Mouse (Mus musculus) bone marrow, adult 2 months (tissue): ENCODE data around the gene Golph3.

Experiments
- CTCF ChIP-seq: fragments of 200-500 bp; IDR thresholded peaks from 2 replicates; pipeline ENCODE4 v1.5.1; 2011; ENCODE audit warnings: low read length, control low read depth; ENCODE audit not compliant: control insufficient read depth, insufficient read depth
- POLR2A ChIP-seq: fragments of 200-500 bp; IDR thresholded peaks from 2 replicates; pipeline ENCODE4 v1.6.1; 2011; ENCODE audit warnings: low read depth, mild to moderate bottlenecking, control low read depth, low read length, borderline replicate concordance; ENCODE audit not compliant: control insufficient read depth

- TF ChIP-seq CTCF (no peak), POLR2A (no peak)
Observed at GRCm38 (mm10) chr15:12370096-12370495, 48.8 kb downstream of the Golph3 start.
